Mouse (Mus musculus) brain, adult 2 months (tissue): ENCODE measurements around the gene Gm47841.

Experiments used
- DNase-seq: peaks from one replicate; pipeline ENCODE4 v3.0.0; 2011; ENCODE audit warnings: low read depth, low spot score

Gm47841 gene

GRCm38 (mm10) chr15:101044531-101044930 is 2.7 kb downstream of the Gm47841 start:
- no peak for DNase-seq

- DNase-seq = peak; percentile 81
Observed at GRCm38 (mm10) chr15:101042613-101043012, 4.6 kb downstream of the Gm47841 start.

GRCm38 (mm10) chr15:101041966-101042365 is 5.2 kb downstream of the Gm47841 start:
- DNase-seq = no peak

- DNase-seq = peak; percentile 41
Observed at GRCm38 (mm10) chr15:101039651-101040050, 7.5 kb downstream of the Gm47841 start.

- DNase-seq = peak; percentile 51
Observed at GRCm38 (mm10) chr15:101028960-101029359, 18.2 kb downstream of the Gm47841 start.

- DNase-seq = no peak
Observed at GRCm38 (mm10) chr15:101011352-101011751, 35.8 kb downstream of the Gm47841 start.

GRCm38 (mm10) chr15:101008386-101009010 is 38.7 kb downstream of the Gm47841 start:
- peak; percentile 62 for DNase-seq

- peak; percentile 80 for DNase-seq
Observed at GRCm38 (mm10) chr15:101007236-101007635, 40.0 kb downstream of the Gm47841 start.

GRCm38 (mm10) chr15:101006251-101007040 is 40.8 kb downstream of the Gm47841 start:
- peak; percentile 71 for DNase-seq

- DNase-seq = peak; percentile 92
Observed at GRCm38 (mm10) chr15:101005717-101006116, 41.5 kb downstream of the Gm47841 start.

GRCm38 (mm10) chr15:101004538-101004937 is 42.7 kb downstream of the Gm47841 start:
- peak; percentile 23 for DNase-seq

GRCm38 (mm10) chr15:101002466-101002865 is 44.7 kb downstream of the Gm47841 start:
- DNase-seq = no peak

- DNase-seq = no peak
Observed at GRCm38 (mm10) chr15:101001685-101002084, 45.5 kb downstream of the Gm47841 start.

GRCm38 (mm10) chr15:100997090-100997489 is 50.1 kb downstream of the Gm47841 start:
- DNase-seq = peak; percentile 88
